Mouse (Mus musculus) layer of hippocampus, postnatal 14 days (tissue): ENCODE results near the gene Slc30a3. TPM values are rescaled to one million over a fixed set of nuclear protein-coding genes. Genes with fewer than 3 reads are reported as not detected.
"Not testable (repeated sequence)": the region's sequence is repeated elsewhere in the genome, so short reads cannot be mapped to it uniquely, and the experiment has no call there.

Experiments
- DNase-seq, 2 experiments: peaks; one replicate each; pipeline ENCODE4 v3.0.0; 2021 to 2022; ENCODE audit warnings: low spot score in 2 of 2, mixed read lengths in 1 of 2
- total RNA-seq, 2 experiments: library from RNA; stranded (reverse); gene quantifications; 2 replicates each; pipeline ENCODE4 v1.2.3; 2021

Slc30a3 gene
- total RNA-seq, 2 experiments from 2014 or later, result 56.9 to 61.1 TPM

- not testable (repeated sequence) for DNase-seq
Measured at GRCm38 (mm10) chr5:31053728-31054127, 54.3 kb downstream of the Slc30a3 start.

GRCm38 (mm10) chr5:31050427-31050826 lies 57.6 kb downstream of the Slc30a3 start:
- DNase-seq, result no peak

DNA sequence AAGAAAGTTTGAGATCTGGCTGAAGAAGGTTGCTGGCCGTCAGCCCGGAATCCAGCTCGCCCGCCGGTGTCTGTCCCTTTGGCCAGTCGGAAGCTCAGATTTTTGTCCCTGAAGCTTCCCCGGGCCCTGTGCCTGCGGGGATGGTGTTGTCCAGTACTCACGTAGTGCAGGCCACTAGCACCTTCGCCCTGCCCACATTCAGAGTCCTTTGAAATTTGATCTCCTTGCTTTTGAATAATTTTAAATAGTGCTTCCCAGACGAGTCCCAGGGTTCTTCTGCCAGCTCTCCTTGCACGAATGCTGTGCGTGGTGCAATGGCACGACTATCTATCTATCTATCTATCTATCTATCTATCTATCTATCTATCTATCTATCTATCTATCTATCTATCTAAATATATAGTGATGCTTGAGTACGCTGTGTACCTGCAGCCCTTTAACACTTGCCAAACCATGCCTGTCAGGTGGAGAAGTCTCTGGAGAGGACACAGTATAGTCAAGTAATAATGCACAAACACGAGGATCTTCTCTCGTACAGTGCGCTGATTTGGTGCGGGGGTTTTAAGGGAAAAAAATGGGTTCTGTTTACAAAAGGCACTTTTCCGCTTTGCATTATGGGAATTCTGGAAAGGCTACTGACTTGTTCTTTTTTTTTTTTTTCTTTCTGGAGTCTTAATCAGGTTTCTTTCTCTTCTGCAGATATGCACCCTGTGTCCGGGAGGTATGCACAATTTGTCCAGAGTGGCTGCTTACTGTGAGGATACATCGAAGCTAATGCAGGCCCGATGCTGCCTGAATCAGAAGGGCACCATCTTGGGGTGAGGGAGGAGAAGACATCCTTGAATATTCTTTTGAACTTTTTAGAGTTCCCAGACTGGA lies 59.0 kb downstream of the Slc30a3 start, which contains the start of gene Slc5a6:
TSS of gene Slc5a6 (minus strand) at position 162 of the 879 bp plus-strand sequence.
- peak; percentile 12 to 39 for DNase-seq

DNA sequence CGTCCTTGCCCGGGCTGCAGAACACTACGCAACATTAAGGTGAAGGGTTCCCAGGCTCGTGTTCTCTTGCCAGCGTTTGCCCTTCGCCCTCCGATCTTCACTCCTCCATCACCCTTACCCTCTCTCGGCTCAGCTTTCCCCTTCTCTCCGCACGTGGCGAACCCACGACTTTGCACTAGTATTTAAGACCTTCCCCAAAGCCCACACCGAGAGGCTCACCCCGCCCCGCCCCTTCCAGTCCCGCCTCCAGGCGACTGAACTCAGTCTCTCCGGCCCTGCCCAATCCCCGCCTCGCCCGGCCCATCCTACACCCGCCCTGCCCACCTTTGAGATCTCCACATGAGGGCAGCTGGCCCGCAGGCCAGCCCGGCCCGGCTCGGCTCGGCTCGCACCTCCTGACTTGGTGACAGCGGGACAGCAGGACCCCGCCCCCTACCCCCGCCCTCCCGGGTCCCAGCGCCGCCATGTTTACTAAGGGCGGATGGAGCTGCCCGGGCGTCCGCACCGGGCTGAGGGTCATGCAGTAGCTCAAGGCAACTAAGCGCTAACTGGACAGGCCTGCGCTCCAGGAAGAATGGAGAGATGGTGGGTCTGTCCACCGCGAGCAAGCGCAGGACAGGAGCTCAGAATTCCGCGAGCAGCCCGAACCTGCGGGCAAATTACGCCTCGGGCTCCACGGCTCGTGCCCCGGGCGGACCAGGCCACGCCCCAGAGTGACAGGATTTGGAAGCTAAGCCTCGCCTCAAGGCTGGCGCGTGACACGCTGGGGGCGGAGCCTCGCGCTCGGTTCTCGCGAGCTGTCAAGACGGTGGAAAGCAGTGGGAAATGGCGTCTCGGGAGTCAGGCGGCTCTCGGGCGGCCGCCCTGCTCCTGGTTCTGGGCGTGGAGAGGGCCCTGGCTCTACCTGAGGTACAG lies 59.9 kb downstream of the Slc30a3 start, which contains the start of gene Atraid:
TSS of gene Atraid (plus strand) at position 465 of the 915 bp plus-strand sequence.
- DNase-seq, result peak; percentile 98 to 99

DNA sequence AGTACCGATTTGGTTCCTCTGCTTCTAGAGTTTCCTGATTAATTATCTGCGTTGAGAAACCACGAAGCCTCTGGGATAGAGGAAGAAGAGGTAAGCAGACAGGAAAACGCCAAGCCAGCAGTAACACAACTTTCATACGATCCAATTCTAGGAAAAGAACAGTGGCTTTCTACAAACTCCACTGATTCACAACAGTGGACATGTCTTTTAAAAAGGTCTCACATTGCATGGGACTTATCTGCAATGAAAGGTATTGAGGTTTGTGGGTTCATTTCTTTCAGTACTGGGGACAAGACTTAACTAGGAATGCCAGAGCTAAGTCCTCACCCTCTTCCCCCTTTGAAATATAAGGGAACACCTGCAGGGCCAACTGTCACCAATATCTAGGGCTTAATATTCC lies 61.0 kb downstream of the Slc30a3 start:
- no peak for DNase-seq

- no peak for DNase-seq
Measured at GRCm38 (mm10) chr5:31046416-31046815, 61.6 kb downstream of the Slc30a3 start.

DNA sequence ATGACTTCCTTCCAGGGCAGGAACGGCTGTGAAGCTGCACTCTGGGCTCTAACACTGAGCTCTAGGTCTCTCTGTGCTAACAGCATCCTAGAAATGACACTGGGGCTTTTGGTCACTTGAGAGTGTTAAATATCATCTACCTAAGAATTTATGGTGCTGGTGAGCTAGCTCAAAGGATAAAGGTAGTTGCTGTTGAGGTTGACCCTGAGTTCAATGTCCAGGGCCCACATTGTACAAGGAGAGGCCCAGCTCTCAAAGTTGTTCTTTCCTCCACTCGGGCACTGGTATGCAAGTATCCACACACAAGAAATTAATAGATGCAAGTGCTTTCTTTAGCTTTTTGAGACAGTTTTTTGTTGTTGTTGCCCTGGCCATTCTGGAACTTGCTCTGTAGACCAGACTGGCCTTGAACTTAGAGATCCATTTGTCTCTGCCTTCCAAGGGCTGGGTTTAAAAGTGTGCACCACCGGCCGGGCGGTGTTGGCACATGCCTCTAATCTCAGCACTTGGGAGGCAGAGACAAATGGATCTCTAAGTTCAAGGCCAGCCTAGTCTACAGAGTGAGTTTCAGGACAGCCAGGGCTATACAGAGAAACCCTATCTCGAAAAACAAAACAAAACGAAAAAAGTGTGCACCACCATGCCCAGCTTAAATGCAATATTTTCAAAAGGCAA lies 69.7 kb downstream of the Slc30a3 start:
- no peak for DNase-seq

DNA sequence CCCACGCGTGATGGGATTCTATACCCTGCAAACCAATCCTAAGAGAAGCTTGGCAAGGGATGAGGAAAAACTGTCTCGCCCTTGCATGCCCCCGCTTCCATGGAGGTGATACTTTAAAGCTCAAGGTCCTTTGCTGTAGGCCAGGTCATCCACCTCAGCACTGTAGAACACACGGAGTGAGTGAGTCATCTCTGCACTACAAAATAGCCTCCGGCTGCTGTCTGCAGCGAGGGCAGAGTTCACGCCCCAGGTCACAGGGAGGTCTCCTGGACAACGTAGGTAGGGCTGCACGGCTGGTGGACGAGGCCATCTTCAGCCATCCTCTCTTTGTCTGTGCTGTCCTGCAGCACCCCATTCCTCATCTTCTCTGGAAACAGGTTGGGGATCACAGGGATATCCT lies 71.5 kb downstream of the Slc30a3 start:
- not testable (repeated sequence) for DNase-seq

Other genes with a start within 250 kb of the Slc30a3 start
- 10 to 100 TPM; 62.4 to 69.4 TPM for gene Tmem214, start 240.2 kb downstream of the Slc30a3 start, total RNA-seq
- 10 to 100 TPM; 12.7 to 14.7 TPM for gene Agbl5, start 219.5 kb downstream of the Slc30a3 start, total RNA-seq
- gene Ost4, start 200.4 kb downstream of the Slc30a3 start, total RNA-seq, result 100 to 1,000 TPM; 100 to 108 TPM
- gene Emilin1, start 194.8 kb downstream of the Slc30a3 start, total RNA-seq, result 1 to 10 TPM; 3.9 to 4.5 TPM
- gene Khk, start 186.8 kb downstream of the Slc30a3 start, total RNA-seq, result 10 to 100 TPM; 11.5 to 12.9 TPM
- 10 to 100 TPM; 24.6 to 26.9 TPM for gene Cgref1, start 162.6 kb downstream of the Slc30a3 start, total RNA-seq
- gene Preb, start 147.9 kb downstream of the Slc30a3 start, total RNA-seq, result 100 to 1,000 TPM; 129 to 131 TPM
- gene Tcf23, start 139.6 kb downstream of the Slc30a3 start, total RNA-seq, result under 1 TPM in 1 of 2 experiments, not detected in 1; 0.17 TPM
- gene Atraid, start 59.9 kb downstream of the Slc30a3 start, total RNA-seq, result 10 to 100 TPM; 73.9 to 86.6 TPM
- 10 to 100 TPM; 12.4 to 13.3 TPM for gene Slc5a6, start 59.3 kb downstream of the Slc30a3 start, total RNA-seq
- gene Cad, start 53.5 kb downstream of the Slc30a3 start, total RNA-seq, result 10 to 100 TPM; 15.6 to 17.5 TPM
- gene Dnajc5g, start 2.0 kb downstream of the Slc30a3 start, total RNA-seq, result not detected
- gene Trim54, start 8.5 kb upstream of the Slc30a3 start, total RNA-seq, result not detected
- not detected for gene Ucn, start 30.6 kb upstream of the Slc30a3 start, total RNA-seq
- 10 to 100 TPM; 41.3 to 46.9 TPM for gene Mpv17, start 46.0 kb upstream of the Slc30a3 start, total RNA-seq
- gene Gm29609, start 71.7 kb upstream of the Slc30a3 start, total RNA-seq, result 1 to 10 TPM; 1.2 to 4.2 TPM
- 10 to 100 TPM; 61.2 to 64.7 TPM for gene Gtf3c2, start 71.9 kb upstream of the Slc30a3 start, total RNA-seq
- gene Snx17, start 85.0 kb upstream of the Slc30a3 start, total RNA-seq, result 10 to 100 TPM; 79.5 to 80.3 TPM
- gene Eif2b4, start 85.2 kb upstream of the Slc30a3 start, total RNA-seq, result 10 to 100 TPM; 48.1 to 55.2 TPM
- gene Zfp513, start 94.1 kb upstream of the Slc30a3 start, total RNA-seq, result 10 to 100 TPM; 25.5 to 31.3 TPM
- gene Ppm1g, start 112.5 kb upstream of the Slc30a3 start, total RNA-seq, result 10 to 100 TPM; 84.9 to 85.7 TPM
- gene Nrbp1, start 132.6 kb upstream of the Slc30a3 start, total RNA-seq, result 10 to 100 TPM; 77.7 to 79.7 TPM
- not detected for gene Gm9970, start 133.0 kb upstream of the Slc30a3 start, total RNA-seq
- gene Krtcap3, start 143.5 kb upstream of the Slc30a3 start, total RNA-seq, result 1 to 10 TPM; 1.3 to 1.9 TPM
- 10 to 100 TPM; 76.4 to 83.3 TPM for gene Ift172, start 182.9 kb upstream of the Slc30a3 start, total RNA-seq
- 100 to 1,000 TPM; 160 to 164 TPM for gene Fndc4, start 187.8 kb upstream of the Slc30a3 start, total RNA-seq
- under 1 TPM; 0.21 to 0.53 TPM for gene Gckr, start 189.2 kb upstream of the Slc30a3 start, total RNA-seq